Mouse (Mus musculus) yolk sac, embryonic 10.5 days (tissue): ENCODE results near the gene Pknox1.

Experiments
- DNase-seq: peaks from one replicate; pipeline ENCODE4 v3.0.0-alpha.2; 2017; ENCODE audit warnings: low spot score

Pknox1 gene

DNA sequence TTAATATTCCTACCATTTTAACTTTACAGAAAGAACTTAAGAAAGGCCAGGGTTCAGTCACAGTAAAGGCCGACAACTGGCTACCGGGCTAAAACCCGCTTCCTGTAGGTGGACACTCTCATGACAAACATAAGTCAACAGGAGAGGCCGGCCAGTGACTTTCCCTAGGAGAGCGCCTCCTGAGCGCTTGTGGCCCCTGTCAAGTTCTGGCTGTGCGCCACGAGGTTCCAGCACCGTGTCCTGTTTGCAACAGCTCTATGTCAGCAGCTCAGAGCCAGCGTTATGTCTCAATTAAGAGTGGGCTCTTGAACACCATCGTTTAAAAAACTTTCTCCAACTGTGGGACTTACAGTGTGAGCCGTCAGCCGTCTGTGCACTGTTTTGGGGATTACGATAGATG lies 87.6 kb downstream of the Pknox1 start:
- DNase-seq = no peak

- no peak for DNase-seq
These were observed 88.7 kb downstream of the Pknox1 start for GRCm38 (mm10) chr17:31653277-31653676.

DNA sequence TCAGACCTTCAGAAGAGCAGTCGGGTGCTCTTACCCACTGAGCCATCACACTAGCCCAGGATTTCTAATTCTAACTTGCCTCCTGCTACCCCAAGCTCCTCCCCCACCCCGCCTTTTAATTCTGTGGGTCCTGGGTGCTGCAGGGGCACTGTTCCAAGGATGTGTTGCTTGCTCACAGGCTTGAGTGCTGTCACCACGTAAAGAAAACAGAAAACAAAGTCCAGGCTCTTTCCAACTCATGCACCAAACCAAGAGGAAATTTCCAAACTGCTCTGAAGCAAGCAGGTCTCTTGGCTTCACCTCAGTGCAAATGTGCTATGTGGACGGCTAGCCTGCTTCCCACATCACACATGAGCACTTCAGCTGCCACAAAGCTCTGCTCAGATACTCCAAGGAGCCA lies 90.8 kb downstream of the Pknox1 start:
- no peak for DNase-seq

GRCm38 (mm10) chr17:31656682-31657081 lies 92.1 kb downstream of the Pknox1 start:
- no peak for DNase-seq
